Mouse (Mus musculus): ENCODE results near the gene Sash3. TPM values are rescaled to one million over a fixed set of nuclear protein-coding genes. Genes with fewer than 3 reads are reported as not detected.
"Not testable (repeated sequence)": the region's sequence is repeated elsewhere in the genome, so short reads cannot be mapped to it uniquely, and the experiment has no call there.

The Sash3 gene
- total RNA-seq, 2 experiments from 2014 or later, result 1.8 to 2.6 TPM

DNA sequence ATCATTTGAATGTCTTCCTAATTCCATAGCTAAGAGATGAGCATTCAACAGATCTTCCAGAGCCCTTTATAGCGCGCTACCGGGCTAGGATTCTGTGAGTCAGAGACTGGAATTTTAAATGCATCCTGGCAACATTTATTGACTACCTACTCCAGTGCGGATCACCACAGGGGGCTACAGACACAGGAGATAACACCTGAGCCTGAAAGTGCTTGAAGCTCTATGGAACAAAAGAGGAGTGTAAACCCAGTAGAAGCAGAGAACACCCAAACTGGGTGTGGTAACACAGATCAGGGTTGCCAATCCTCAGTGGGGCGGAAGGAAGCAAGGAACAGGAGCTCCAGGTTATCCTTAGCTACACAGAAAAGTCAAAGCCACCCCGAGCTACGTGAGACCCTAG is 56.2 kb downstream of the Sash3 start:
- DNase-seq (ENCODE audit: low spot score in 2 of 2), result no peak

GRCm38 (mm10) chrX:48202995-48203394 is 56.8 kb downstream of the Sash3 start:
- DNase-seq (ENCODE audit: low spot score in 2 of 2), result no peak

- no peak for DNase-seq (ENCODE audit: low spot score in 2 of 2)
These were observed 57.5 kb downstream of the Sash3 start for GRCm38 (mm10) chrX:48203763-48204162.

GRCm38 (mm10) chrX:48204469-48204868 is 58.2 kb downstream of the Sash3 start:
- no peak for DNase-seq (ENCODE audit: low spot score in 2 of 2)

DNA sequence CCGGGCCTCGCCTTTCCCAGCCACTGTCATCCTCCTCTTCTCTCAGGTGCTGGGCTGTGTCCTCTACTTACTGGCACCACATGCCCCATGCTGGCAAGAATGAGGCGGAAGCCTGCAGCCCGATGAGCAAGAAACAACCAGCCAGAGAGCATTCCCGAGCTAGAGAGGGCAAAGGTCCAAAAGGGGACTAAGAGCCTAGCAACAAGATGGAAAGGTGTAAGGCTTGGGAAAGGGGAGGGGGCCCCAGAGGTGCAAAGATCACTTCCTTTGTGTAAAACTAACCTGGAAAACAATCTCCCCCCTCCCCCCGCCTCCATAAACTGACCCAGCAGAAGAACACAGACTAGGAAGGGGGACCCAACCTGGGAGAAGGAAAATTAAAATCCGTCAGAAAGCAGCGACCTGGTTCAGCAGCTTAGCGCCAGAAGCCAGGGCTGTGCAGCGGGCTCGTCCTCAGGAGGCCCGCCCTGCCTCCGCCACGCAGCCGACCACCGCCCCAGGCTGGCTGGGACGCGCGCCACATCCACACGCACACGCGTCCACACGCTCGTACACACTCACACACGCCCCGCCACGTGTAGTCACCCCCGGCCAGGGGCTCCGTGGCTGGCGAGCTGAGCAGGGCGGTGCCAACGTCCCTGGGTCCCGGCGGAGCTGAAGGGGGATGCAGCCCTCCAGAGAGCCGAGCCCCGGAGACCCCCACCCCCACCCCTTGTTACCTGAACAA is 61.7 kb downstream of the Sash3 start:
- peak in 1 of 2 experiments; percentile 2 for DNase-seq (ENCODE audit: low spot score in 2 of 2)

DNA sequence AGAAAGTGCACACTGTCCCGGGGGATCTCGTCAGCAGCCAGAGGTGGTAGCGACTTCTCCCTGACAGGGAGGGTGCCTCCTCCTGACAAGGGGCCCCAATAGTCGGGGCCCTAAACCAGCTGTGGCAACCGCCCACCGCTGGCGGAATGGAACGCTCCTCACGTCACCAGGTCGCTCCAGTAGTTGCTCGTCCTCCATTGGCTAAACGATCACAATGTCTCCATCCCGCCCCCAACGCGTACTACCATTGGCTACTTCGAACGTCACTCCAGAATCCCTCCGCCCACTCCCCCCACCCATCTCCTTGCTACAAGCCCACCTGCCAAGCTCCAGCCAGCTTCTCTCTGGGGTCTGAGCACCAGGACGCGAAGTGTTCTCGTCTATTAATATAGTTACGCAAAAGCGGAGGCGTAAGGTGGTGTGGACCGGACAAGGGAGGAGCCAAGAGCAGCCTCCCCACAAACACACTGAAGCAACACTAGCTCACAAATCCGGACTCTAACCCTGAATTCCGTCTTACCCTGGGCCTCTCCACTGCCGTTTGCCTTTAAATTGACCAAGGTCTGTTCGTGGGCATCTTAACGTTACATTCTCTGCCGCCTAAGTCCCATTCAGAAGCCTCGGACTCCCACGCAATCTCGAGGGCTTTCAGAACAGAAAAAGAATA is 62.4 kb downstream of the Sash3 start, which contains the start of gene Zdhhc9:
Gene Zdhhc9 (minus strand): TSS at position 360 of the 667 bp plus-strand sequence.
- DNase-seq (ENCODE audit: low spot score in 2 of 2), result peak; percentile 37 to 58

DNA sequence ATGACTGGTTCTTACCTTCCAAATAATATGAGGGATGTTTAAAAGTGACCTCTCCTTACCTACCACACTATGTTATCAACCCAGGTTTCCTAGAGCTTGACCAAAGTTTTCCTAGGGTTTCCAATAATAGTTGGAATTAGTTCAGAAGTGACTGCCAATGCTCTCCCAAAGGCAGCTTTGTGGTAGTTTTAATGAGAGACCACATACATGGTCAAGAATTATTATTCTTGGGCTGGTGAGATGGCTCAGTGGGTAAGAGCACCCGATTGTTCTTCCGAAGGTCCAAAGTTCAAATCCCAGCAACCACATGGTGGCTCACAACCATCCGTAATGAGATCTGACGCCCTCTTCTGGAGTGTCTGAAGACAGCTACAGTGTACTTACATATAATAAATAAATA is 63.5 kb downstream of the Sash3 start:
- DNase-seq (ENCODE audit: low spot score in 2 of 2), result not testable (repeated sequence)

Other genes starting within 250 kb of the Sash3 start
- 10 to 100 TPM; 68.0 to 74.1 TPM for gene Ocrl, start 234.0 kb upstream of the Sash3 start, total RNA-seq (2021)
- gene Apln, start 111.6 kb upstream of the Sash3 start, total RNA-seq (2021), result 1 to 10 TPM; 9.4 to 10.0 TPM
- gene Xpnpep2, start 37.7 kb upstream of the Sash3 start, total RNA-seq (2021), result 1 to 10 TPM; 1.5 to 7.1 TPM
- gene Zdhhc9, start 62.4 kb downstream of the Sash3 start, total RNA-seq (2021), result 10 to 100 TPM; 20.3 to 23.4 TPM
- gene Utp14a, start 110.4 kb downstream of the Sash3 start, total RNA-seq (2021), result 10 to 100 TPM; 17.4 to 23.0 TPM
- 10 to 100 TPM; 12.4 to 12.6 TPM for gene Bcorl1, start 194.9 kb downstream of the Sash3 start, total RNA-seq (2021)